ENCODE assay signal across 8 mouse cellular contexts in genomic region chr7:45103652-45104180, GRCm38 (mm10). TPM values are rescaled to one million over a fixed set of nuclear protein-coding genes. Genes with fewer than 3 reads are reported as not detected.
DNase-seq lines count a peak whose midpoint lies in the region; ATAC-seq and TF ChIP-seq lines count a peak whose summit lies in the region.

Gene Fcgrt, minus strand, starts transcription at chr7:45103851.

- peak; percentile 97 for TF ChIP-seq POLR2A in heart, adult 2 months (IDR thresholded peaks at IDR 0.05; ENCODE audit: insufficient read depth, low read depth, low read length)
- peak; percentile 55 for TF ChIP-seq POLR2A in kidney, adult 2 months (IDR thresholded peaks at IDR 0.05; ENCODE audit: low read depth, low read length)

- H3K9me3 ChIP-seq in forebrain, embryonic 10.5 days = no peaks in the 10 kb centered on the region
- no peaks in the 10 kb centered on the region for H3K9me3 ChIP-seq in forebrain, embryonic 13.5 days (replicated peaks)
- H3K9me3 ChIP-seq in limb, embryonic 13.5 days = no peaks in the 10 kb centered on the region
- H3K9me3 ChIP-seq in midbrain, embryonic 13.5 days = no peaks in the 10 kb centered on the region

- peaks cover 32% of the 10 kb centered on the region for H3K4me1 ChIP-seq in forebrain, embryonic 10.5 days
- no peaks in the 10 kb centered on the region for H3K4me1 ChIP-seq in forebrain, embryonic 13.5 days
- H3K4me1 ChIP-seq in heart, adult 2 months (ENCODE audit: control insufficient read depth, insufficient read depth, low read length) = peaks cover 16% of the 10 kb centered on the region
- peaks cover 20% of the 10 kb centered on the region for H3K4me1 ChIP-seq in kidney, adult 2 months (ENCODE audit: control insufficient read depth, insufficient read depth, low read length)
- peaks cover 24% of the 10 kb centered on the region for H3K4me1 ChIP-seq in limb, embryonic 13.5 days
- 0 out of 2 replicates have a peak, but pooled peaks cover 4% of the 10 kb centered on the region for H3K4me1 ChIP-seq in midbrain, embryonic 13.5 days (replicated peaks)

- no peak for ATAC-seq in forebrain, embryonic 13.5 days
- peak; percentile 90 for ATAC-seq in limb, embryonic 13.5 days (ENCODE audit: low FRiP score, low read depth)
- ATAC-seq in midbrain, embryonic 13.5 days = no peak

- peaks cover 2% of the 10 kb centered on the region for H3K79me2 ChIP-seq in heart, adult 2 months (replicated peaks; ENCODE audit: control insufficient read depth, insufficient read depth, low read length)

- TF ChIP-seq CTCF in heart, adult 2 months (IDR thresholded peaks at IDR 0.05) = no peak
- no peak for TF ChIP-seq CTCF in kidney, adult 2 months (conservative IDR thresholded peaks at IDR 0.05; ENCODE audit: insufficient read depth, insufficient read length, low read depth, low read length)

- H3K27ac ChIP-seq in forebrain, embryonic 10.5 days = peak within 1 kb of the TSS; percentile 72
- no peak within 1 kb of the TSS for H3K27ac ChIP-seq in forebrain, embryonic 13.5 days
- H3K27ac ChIP-seq in heart, adult 2 months = peak within 1 kb of the TSS; percentile 95
- H3K27ac ChIP-seq in kidney, adult 2 months (ENCODE audit: insufficient read depth, low read depth, low read length) = peak within 1 kb of the TSS; percentile 96
- H3K27ac ChIP-seq in limb, embryonic 13.5 days = peak within 1 kb of the TSS; percentile 92
- H3K27ac ChIP-seq in midbrain, embryonic 13.5 days = no peak within 1 kb of the TSS

- intact Hi-C loops in heart, adult 2 months (cut with DNase I) = loop anchor here (2.0 kb wide), 2 partner anchors 17 to 21 kb away; no protein-coding TSS in a partner anchor

- no peak within 1 kb of the TSS for H3K4me2 ChIP-seq in forebrain, embryonic 13.5 days
- peak within 1 kb of the TSS; percentile 59 for H3K4me2 ChIP-seq in limb, embryonic 13.5 days (replicated peaks)
- no peak within 1 kb of the TSS for H3K4me2 ChIP-seq in midbrain, embryonic 13.5 days (replicated peaks)

- no peak within 1 kb of the TSS for H3K4me3 ChIP-seq in forebrain, embryonic 10.5 days
- no peak within 1 kb of the TSS for H3K4me3 ChIP-seq in forebrain, embryonic 13.5 days
- H3K4me3 ChIP-seq in heart, adult 2 months = peak within 1 kb of the TSS; percentile 54
- peak within 1 kb of the TSS; percentile 73 for H3K4me3 ChIP-seq in kidney, adult 2 months (ENCODE audit: insufficient read depth, low read depth, low read length)
- peak within 1 kb of the TSS; percentile 34 for H3K4me3 ChIP-seq in limb, embryonic 13.5 days
- no peak within 1 kb of the TSS for H3K4me3 ChIP-seq in midbrain, embryonic 13.5 days (replicated peaks)

- H3K36me3 ChIP-seq in forebrain, embryonic 10.5 days (replicated peaks) = no peaks in the 10 kb centered on the region
- no peaks in the 10 kb centered on the region for H3K36me3 ChIP-seq in forebrain, embryonic 13.5 days (ENCODE audit: poor library complexity, severe bottlenecking)
- H3K36me3 ChIP-seq in heart, adult 2 months (ENCODE audit: control insufficient read depth, insufficient read depth, low read length) = 0 out of 2 replicates have a peak, but pooled peaks cover 4% of the 10 kb centered on the region
- H3K36me3 ChIP-seq in kidney, adult 2 months (ENCODE audit: control insufficient read depth, insufficient read depth, low read length) = no peaks in the 10 kb centered on the region
- peaks cover 2% of the 10 kb centered on the region for H3K36me3 ChIP-seq in limb, embryonic 13.5 days
- H3K36me3 ChIP-seq in midbrain, embryonic 13.5 days = no peaks in the 10 kb centered on the region

- TF ChIP-seq EP300 in heart, adult 2 months (IDR thresholded peaks at IDR 0.05; ENCODE audit: insufficient read depth, low read depth, low read length) = peak; percentile 74

- 80% methylated on average over 7 of the region's 7 CpGs for WGBS in forebrain, embryonic 10.5 days
- 80% methylated on average over 7 of the region's 7 CpGs for WGBS in forebrain, embryonic 13.5 days
- 2% methylated on average over 7 of the region's 7 CpGs for WGBS in heart, adult 2 months
- WGBS in kidney, adult 2 months = 2% methylated on average over 7 of the region's 7 CpGs
- WGBS in limb, embryonic 13.5 days = 33% methylated on average over 7 of the region's 7 CpGs
- WGBS in midbrain, embryonic 13.5 days = 76% methylated on average over 7 of the region's 7 CpGs

- no peak within 1 kb of the TSS for H3K9ac ChIP-seq in forebrain, embryonic 13.5 days
- H3K9ac ChIP-seq in heart, adult 2 months (ENCODE audit: low read depth, low read length) = peak within 1 kb of the TSS; percentile 78
- H3K9ac ChIP-seq in limb, embryonic 13.5 days = peak within 1 kb of the TSS; percentile 61
- no peak within 1 kb of the TSS for H3K9ac ChIP-seq in midbrain, embryonic 13.5 days (replicated peaks)

- no peaks in the 10 kb centered on the region for H3K27me3 ChIP-seq in forebrain, embryonic 10.5 days (ENCODE audit: poor library complexity, severe bottlenecking)
- H3K27me3 ChIP-seq in forebrain, embryonic 13.5 days = no peaks in the 10 kb centered on the region
- no peaks in the 10 kb centered on the region for H3K27me3 ChIP-seq in heart, adult 2 months (ENCODE audit: control insufficient read depth, insufficient read depth, low read length)
- H3K27me3 ChIP-seq in kidney, adult 2 months (replicated peaks; ENCODE audit: control insufficient read depth, insufficient read depth, low read length) = no peaks in the 10 kb centered on the region
- no peaks in the 10 kb centered on the region for H3K27me3 ChIP-seq in limb, embryonic 13.5 days
- no peaks in the 10 kb centered on the region for H3K27me3 ChIP-seq in midbrain, embryonic 13.5 days

- DNase-seq in forebrain, embryonic 10.5 days (ENCODE audit: extremely low spot score, low spot score) = no peak
- DNase-seq in cerebellum, postnatal 10 days = peak; percentile 82
- peak; percentile 93 to 96 for DNase-seq in heart, adult 2 months
- DNase-seq in kidney, adult 2 months = peak; percentile 99
- DNase-seq in urinary bladder, postnatal 10 days (ENCODE audit: low spot score) = peak; percentile 66

RNA-seq across cellular contexts. Expression of gene Fcgrt, which starts in this region (rescaled TPM):
- polyA plus RNA-seq in forebrain, embryonic 10.5 days (2016; fragmentation: Nextera tagmentation; extraction: Ambion mirVana) = 5.5 and 5.9 TPM in 2 replicates
- 8.0 and 9.9 TPM in 2 replicates for polyA plus RNA-seq in forebrain, embryonic 13.5 days (2015; fragmentation: Nextera tagmentation; extraction: Ambion mirVana)
- 10 to 100 TPM; 60.3 to 67.5 TPM for total RNA-seq in heart, adult 2 months (2021)
- polyA plus RNA-seq in heart, adult 2 months (2012; rRNA removed) = 82.8 and 100 TPM in 2 replicates
- 240 and 244 TPM in 2 replicates for polyA plus RNA-seq in kidney, adult 2 months (2012; rRNA removed)
- polyA plus RNA-seq in limb, embryonic 13.5 days (2015; fragmentation: Nextera tagmentation; extraction: Ambion mirVana) = 44.0 and 45.4 TPM in 2 replicates
- 17.6 and 18.4 TPM in 2 replicates for polyA plus RNA-seq in midbrain, embryonic 13.5 days (2015; fragmentation: Nextera tagmentation; extraction: Ambion mirVana)

Comparison
In these comparisons a context has a peak if more than half of its experiments do, and no peak if none do; other contexts are left out.
1. H3K27ac ChIP-seq: peak in forebrain, embryonic 10.5 days (single experiment), heart, adult 2 months (single experiment), kidney, adult 2 months (single experiment) and limb, embryonic 13.5 days (single experiment); none in forebrain, embryonic 13.5 days (single experiment) and midbrain, embryonic 13.5 days (single experiment).
2. H3K4me3 ChIP-seq: peak in heart, adult 2 months (single experiment), kidney, adult 2 months (single experiment) and limb, embryonic 13.5 days (single experiment); none in forebrain, embryonic 10.5 days (single experiment), forebrain, embryonic 13.5 days (single experiment) and midbrain, embryonic 13.5 days (single experiment).
3. H3K9ac ChIP-seq: peak in heart, adult 2 months (single experiment) and limb, embryonic 13.5 days (single experiment); none in forebrain, embryonic 13.5 days (single experiment) and midbrain, embryonic 13.5 days (single experiment).